Mouse (Mus musculus) heart, embryonic 16.5 days (tissue): ENCODE measurements around the gene Sypl2. TPM values are rescaled to one million over a fixed set of nuclear protein-coding genes. Genes with fewer than 3 reads are reported as not detected.
A peak's percentile ranks its signal among the peaks of the same experiment; 100 is the strongest.

Experiments
- ATAC-seq: fragments of 200-750 bp; cut with Nextera tagmentation; replicated peaks from 2 replicates; pipeline ENCODE4 v1.8.0; 2017; ENCODE audit warnings: moderate number of reproducible peaks; ENCODE audit not compliant: insufficient read depth, low FRiP score; ENCODE audit errors: extremely low read depth
- H3K27ac ChIP-seq: fragments of 300-500 bp; sonication (generic); 2 replicates; pipeline ENCODE4 v1.5.1; 2014; ENCODE audit warnings: mild to moderate bottlenecking, low read length, control low read depth, moderate library complexity
- H3K27me3 ChIP-seq: fragments of 300-500 bp; sonication (generic); 2 replicates; pipeline ENCODE4 v1.6.1; 2014; ENCODE audit warnings: low read length, mixed read lengths; ENCODE audit not compliant: control insufficient read depth, insufficient read depth
- H3K36me3 ChIP-seq: fragments of 300-500 bp; sonication (generic); 2 replicates; pipeline ENCODE4 v1.6.1; 2014; ENCODE audit not compliant: control insufficient read depth, insufficient read depth
- H3K4me1 ChIP-seq: fragments of 300-500 bp; sonication (generic); 2 replicates; pipeline ENCODE4 v1.6.1; 2014; ENCODE audit warnings: low read length, mixed read lengths; ENCODE audit not compliant: control insufficient read depth, insufficient read depth
- H3K4me2 ChIP-seq: fragments of 300-500 bp; sonication (generic); 2 replicates; pipeline ENCODE4 v1.6.1; 2014; ENCODE audit warnings: low read depth, mild to moderate bottlenecking, control low read depth, low read length
- H3K4me3 ChIP-seq: fragments of 300-500 bp; sonication (generic); 2 replicates; pipeline ENCODE4 v1.5.1; 2014; ENCODE audit warnings: mild to moderate bottlenecking, control low read depth, low read length
- H3K9ac ChIP-seq: fragments of 300-500 bp; sonication (generic); 2 replicates; pipeline ENCODE4 v1.6.1; 2014; ENCODE audit warnings: low read length, control low read depth
- H3K9me3 ChIP-seq: fragments of 300-500 bp; sonication (generic); replicated peaks from 2 replicates; pipeline ENCODE4 v1.6.1; 2016; ENCODE audit warnings: low read length; ENCODE audit not compliant: control insufficient read depth
- WGBS: fragments of 180-500 bp; shearing (Covaris S2); extraction: QIAGEN DNeasy Blood & Tissue Kit; methylation state at CpG from one replicate; pipeline ENCODE4 v1.1.7; 2014; 5-methylcytosine and 5-hydroxymethylcytosine counted together
- polyA plus RNA-seq: library from polyadenylated mRNA; unstranded; fragments of >200 nt; fragmentation: Nextera tagmentation; extraction: Ambion mirVana; gene quantifications from 2 replicates; pipeline ENCODE4 v1.2.1, GENCODE M21; 2015

Gene Sypl2
- polyA plus RNA-seq, 1 experiment from 2014 or later: 2.3 TPM

DNA sequence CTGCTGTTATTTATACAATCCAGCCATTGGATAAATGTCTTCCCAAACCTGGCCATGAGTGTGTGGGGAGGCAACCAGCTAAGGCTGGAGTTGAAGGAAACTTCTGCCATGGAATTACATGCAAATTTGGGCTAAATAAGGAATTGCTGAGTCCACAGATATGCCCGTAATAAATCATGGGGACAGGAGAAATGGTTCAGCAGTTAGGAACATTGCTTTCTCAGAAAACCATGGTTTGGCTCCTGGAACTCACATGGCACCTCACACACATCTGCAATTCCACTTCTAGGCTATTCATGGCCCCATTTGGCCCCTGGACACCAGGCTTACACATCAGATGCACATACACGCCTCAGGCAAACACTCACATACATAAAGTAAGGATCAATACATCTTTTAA, 1.1 kb upstream of the Sypl2 start:
- 79% methylated on average over 2 of the region's 2 CpGs for WGBS
- ATAC-seq: no peak
- H3K4me2 ChIP-seq: peak overlapping the region; percentile 80; the same call in 1 of the 2 replicates

GRCm38 (mm10) chr3:108225711-108226557, 514 bp downstream of the Sypl2 start:
- H3K4me3 ChIP-seq: peak overlapping the region; percentile 50
- no peaks in the 10 kb centered on the region for H3K9me3 ChIP-seq
- H3K4me1 ChIP-seq: peaks cover 2% of the 10 kb centered on the region; the same call in 1 of the 2 replicates
- H3K4me2 ChIP-seq: peak overlapping the region; percentile 80
- no peak overlapping the region for H3K27ac ChIP-seq
- H3K9ac ChIP-seq: peak overlapping the region; percentile 59
- WGBS: 2% methylated on average over 66 of the region's 67 CpGs
- peak; percentile 52; the same call in 1 of the 2 replicates for ATAC-seq
- H3K27me3 ChIP-seq: peaks cover 20% of the 10 kb centered on the region
- no peaks in the 10 kb centered on the region for H3K36me3 ChIP-seq

More for the DNA sequence above, 1.1 kb upstream of the Sypl2 start:
- no peaks in the 10 kb centered on the region for H3K9me3 ChIP-seq
- H3K9ac ChIP-seq: no peak overlapping the region
- H3K4me1 ChIP-seq: peaks cover 6% of the 10 kb centered on the region
- H3K36me3 ChIP-seq: no peaks in the 10 kb centered on the region
- H3K27ac ChIP-seq: no peak overlapping the region
- H3K27me3 ChIP-seq: peaks cover 15% of the 10 kb centered on the region
- no peak overlapping the region for H3K4me3 ChIP-seq

- Histone ChIP-seq H3K4me3 (no peak overlapping the region), H3K4me2 (no peak overlapping the region), H3K27me3 (peaks cover 21% of the 10 kb centered on the region), H3K4me1 (0 out of 2 replicates have a peak, but pooled peaks cover 2% of the 10 kb centered on the region), H3K9me3 (no peaks in the 10 kb centered on the region), H3K27ac (no peak overlapping the region), H3K9ac (no peak overlapping the region), H3K36me3 (no peaks in the 10 kb centered on the region)
- WGBS: 66% methylated on average over 3 of the region's 3 CpGs
- ATAC-seq: no peak
Measured at GRCm38 (mm10) chr3:108220661-108221060, 5.8 kb downstream of the Sypl2 start.

GRCm38 (mm10) chr3:108214734-108215133, 11.7 kb downstream of the Sypl2 start:
- Histone ChIP-seq H3K4me1 (peaks cover 4% of the 10 kb centered on the region; the same call in 1 of the 2 replicates), H3K9ac (no peak overlapping the region), H3K4me3 (no peak overlapping the region), H3K4me2 (no peak overlapping the region), H3K36me3 (no peaks in the 10 kb centered on the region), H3K9me3 (no peaks in the 10 kb centered on the region), H3K27ac (no peak overlapping the region), H3K27me3 (0 out of 2 replicates have a peak, but pooled peaks cover 3% of the 10 kb centered on the region)
- WGBS: 11% methylated on average over 5 of the region's 5 CpGs
- ATAC-seq: no peak

- ATAC-seq: no peak
- 80% methylated on average over 8 of the region's 8 CpGs for whole genome bisulfite sequencing
- no peaks in the 10 kb centered on the region for H3K36me3 ChIP-seq
- no peak overlapping the region for H3K27ac ChIP-seq
- H3K9ac ChIP-seq: no peak overlapping the region
- H3K9me3 ChIP-seq: no peaks in the 10 kb centered on the region
- no peak overlapping the region for H3K4me3 ChIP-seq
- peaks cover 11% of the 10 kb centered on the region for H3K4me1 ChIP-seq
- no peaks in the 10 kb centered on the region for H3K27me3 ChIP-seq
- no peak overlapping the region for H3K4me2 ChIP-seq
Measured at GRCm38 (mm10) chr3:108212406-108212805, 14.0 kb downstream of the Sypl2 start.

GRCm38 (mm10) chr3:108211845-108212244, 14.6 kb downstream of the Sypl2 start:
- no peaks in the 10 kb centered on the region for H3K27me3 ChIP-seq
- peaks cover 16% of the 10 kb centered on the region for H3K4me1 ChIP-seq
- 87% methylated on average over 6 of the region's 6 CpGs for WGBS
- no peak for ATAC-seq
- H3K9me3 ChIP-seq: no peaks in the 10 kb centered on the region
- no peak overlapping the region for H3K27ac ChIP-seq
- no peak overlapping the region for H3K4me3 ChIP-seq
- H3K36me3 ChIP-seq: no peaks in the 10 kb centered on the region
- H3K9ac ChIP-seq: no peak overlapping the region
- H3K4me2 ChIP-seq: no peak overlapping the region

DNA sequence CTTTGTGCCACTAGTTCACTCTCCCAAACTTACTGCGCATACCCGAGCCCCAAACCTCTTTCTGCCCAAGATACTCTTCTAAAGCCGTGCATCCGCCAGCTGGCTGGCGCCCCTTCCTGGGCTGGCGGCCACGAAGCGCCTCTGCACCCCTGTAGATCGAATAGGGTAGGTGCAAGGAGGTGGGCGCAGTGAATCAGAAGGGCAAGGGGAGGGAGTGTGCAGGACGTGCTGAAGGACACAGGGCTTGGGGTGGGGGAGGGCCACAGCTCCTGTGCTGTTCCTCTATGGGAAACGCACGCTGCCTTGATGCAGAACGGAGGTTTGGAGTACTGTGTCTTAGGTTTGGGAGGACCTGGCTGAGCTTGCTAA, 15.7 kb downstream of the Sypl2 start, which contains the start of gene Atxn7l2:
TSS of gene Atxn7l2 (minus strand) at position 164 of the 369 bp plus-strand sequence.
- ATAC-seq: peak; percentile 72
- WGBS: under 1% methylated on average over 14 of the region's 14 CpGs

GRCm38 (mm10) chr3:108209946-108210770, 16.3 kb downstream of the Sypl2 start:
- WGBS: under 1% methylated on average over 66 of the region's 72 CpGs
- H3K9me3 ChIP-seq: no peaks in the 10 kb centered on the region

More for the DNA sequence above, 15.7 kb downstream of the Sypl2 start, which contains the start of gene Atxn7l2:
- Histone ChIP-seq H3K4me2 (peak within 1 kb of the TSS; percentile 90), H3K27ac (peak within 1 kb of the TSS; percentile 87), H3K36me3 (peaks cover 5% of the 10 kb centered on the region; the same call in 1 of the 2 replicates), H3K9me3 (no peaks in the 10 kb centered on the region), H3K9ac (peak within 1 kb of the TSS; percentile 76), H3K4me3 (peak within 1 kb of the TSS; percentile 57), H3K4me1 (peaks cover 16% of the 10 kb centered on the region), H3K27me3 (no peaks in the 10 kb centered on the region)

More at GRCm38 (mm10) chr3:108209946-108210770, 16.3 kb downstream of the Sypl2 start:
- Histone ChIP-seq H3K4me3 (peak overlapping the region; percentile 57), H3K36me3 (peaks cover 7% of the 10 kb centered on the region), H3K27me3 (no peaks in the 10 kb centered on the region), H3K4me1 (peaks cover 16% of the 10 kb centered on the region), H3K9ac (peak overlapping the region; percentile 76), H3K27ac (peak overlapping the region; percentile 87), H3K4me2 (peak overlapping the region; percentile 90)
- peak; percentile 95 for ATAC-seq
